Mouse (Mus musculus): ENCODE measurements around the gene Vmn1r71. TPM values are rescaled to one million over a fixed set of nuclear protein-coding genes. Genes with fewer than 3 reads are reported as not detected.
"Not testable (repeated sequence)": the region's sequence is repeated elsewhere in the genome, so short reads cannot be mapped to it uniquely, and the experiment has no call there.

The Vmn1r71 gene
- not detected in 2 replicates for polyA plus RNA-seq (2014; fragmentation: Nextera tagmentation; extraction: Ambion mirVana)

DNA sequence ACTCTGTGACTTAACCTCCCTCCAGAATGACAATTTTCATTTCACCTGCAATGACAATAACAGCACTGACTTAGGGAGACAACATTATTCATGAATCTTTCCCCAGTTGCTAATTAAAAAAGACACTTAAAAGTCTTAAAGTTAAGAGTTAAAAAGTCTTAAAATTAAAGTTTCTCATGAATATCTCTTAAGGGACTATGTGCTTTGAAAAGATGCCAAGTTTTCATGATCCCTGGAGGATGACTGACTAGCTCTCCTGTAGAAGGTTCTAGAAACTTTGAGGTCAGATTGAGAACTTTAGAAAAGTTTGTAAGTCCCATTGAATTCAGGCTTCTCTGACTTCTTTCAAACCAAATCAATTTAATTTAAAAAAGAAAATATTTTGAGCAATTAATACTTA is at the start of gene Vmn1r71:
Vmn1r71 (minus strand) TSS at position 101 of the 400 bp plus-strand sequence.
- ATAC-seq (replicated peaks; ENCODE audit: insufficient number of reproducible peaks, low FRiP score, low TSS enrichment): no peak
- Histone ChIP-seq H3K9me3 (replicated peaks; ENCODE audit: control insufficient read depth, low read length) (0 out of 2 replicates have a peak, but pooled peaks cover 3% of the 10 kb centered on the region), H3K27ac (ENCODE audit: low read depth, low read length) (no peak within 1 kb of the TSS), H3K27me3 (ENCODE audit: control insufficient read depth, insufficient read depth, low read length) (no peaks in the 10 kb centered on the region), H3K4me3 (ENCODE audit: low read depth, low read length) (no peak within 1 kb of the TSS), H3K4me2 (no peak within 1 kb of the TSS), H3K36me3 (ENCODE audit: control insufficient read depth, insufficient read depth, low read length) (no peaks in the 10 kb centered on the region), H3K9ac (ENCODE audit: low read depth, low read length) (no peak within 1 kb of the TSS), H3K4me1 (ENCODE audit: control insufficient read depth, insufficient read depth, low read length) (no peaks in the 10 kb centered on the region)

DNA sequence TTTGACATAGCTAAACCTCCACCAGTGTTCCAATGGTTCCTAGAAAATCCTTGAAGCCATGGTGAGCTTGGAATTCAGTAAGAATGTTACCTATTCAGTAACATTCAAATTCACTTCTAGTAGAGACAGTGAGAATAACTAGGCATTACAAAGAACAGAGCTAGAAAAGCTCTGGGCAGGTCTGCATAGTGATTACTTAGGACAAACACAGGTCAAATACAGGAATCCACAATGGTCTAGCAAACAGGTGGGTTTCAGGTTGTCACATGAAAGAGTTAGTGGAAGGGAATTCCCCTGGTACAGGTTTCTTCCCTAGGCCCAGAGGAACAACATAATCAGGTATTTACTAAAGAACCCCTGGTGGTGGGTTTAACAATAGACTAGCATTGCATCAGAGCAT is 3.4 kb upstream of the Vmn1r71 start:
- H3K4me2 ChIP-seq; H3K27ac ChIP-seq (ENCODE audit: low read depth, low read length); H3K9me3 ChIP-seq (replicated peaks; ENCODE audit: control insufficient read depth, low read length); H3K27me3 ChIP-seq (ENCODE audit: control insufficient read depth, insufficient read depth, low read length); H3K4me1 ChIP-seq (ENCODE audit: control insufficient read depth, insufficient read depth, low read length); H3K4me3 ChIP-seq (ENCODE audit: low read depth, low read length); H3K36me3 ChIP-seq (ENCODE audit: control insufficient read depth, insufficient read depth, low read length); H3K9ac ChIP-seq (ENCODE audit: low read depth, low read length); ATAC-seq (replicated peaks; ENCODE audit: insufficient number of reproducible peaks, low FRiP score, low TSS enrichment): not testable (repeated sequence)

Other genes starting within 250 kb of the Vmn1r71 start
- not detected in 2 replicates for gene Vmn1r68, start 195.9 kb downstream of the Vmn1r71 start, polyA plus RNA-seq (2014; fragmentation: Nextera tagmentation; extraction: Ambion mirVana)
- gene Vmn1r69, start 140.7 kb downstream of the Vmn1r71 start, polyA plus RNA-seq (2014; fragmentation: Nextera tagmentation; extraction: Ambion mirVana): not detected in 2 replicates
- not detected in 2 replicates for gene Vmn1r70, start 122.8 kb downstream of the Vmn1r71 start, polyA plus RNA-seq (2014; fragmentation: Nextera tagmentation; extraction: Ambion mirVana)
- gene Nlrp4b, start 66.6 kb downstream of the Vmn1r71 start, polyA plus RNA-seq (2014; fragmentation: Nextera tagmentation; extraction: Ambion mirVana): not detected in 2 replicates
- not detected in 2 replicates for gene Zscan4b, start 150.7 kb upstream of the Vmn1r71 start, polyA plus RNA-seq (2014; fragmentation: Nextera tagmentation; extraction: Ambion mirVana)